Mouse (Mus musculus) small intestine, adult 2 months (tissue): ENCODE results near the gene Map2.

Experiments
- CTCF ChIP-seq: fragments of 200-500 bp; IDR thresholded peaks from 2 replicates; pipeline ENCODE4 v1.5.1; 2012; ENCODE audit warnings: low read depth, mild to moderate bottlenecking, control low read depth, inconsistent platforms, low read length, moderate library complexity, mixed read lengths; ENCODE audit not compliant: insufficient replicate concordance, insufficient read length; ENCODE audit errors: extremely low read depth
- POLR2A ChIP-seq: fragments of 200-500 bp; IDR thresholded peaks from 2 replicates; pipeline ENCODE4 v1.6.1; 2012; ENCODE audit warnings: low read depth, mild to moderate bottlenecking, control low read depth, inconsistent platforms, low read length, moderate library complexity

- TF ChIP-seq CTCF (no peak), POLR2A (no peak)
Observed at GRCm38 (mm10) chr1:66292121-66292881, 117.2 kb downstream of the Map2 start.
